Mouse (Mus musculus) brain, adult 2 months (tissue): ENCODE results near the gene Nap1l5.
A peak's percentile ranks its signal among the peaks of the same experiment; 100 is the strongest.

Experiments used
- DNase-seq: peaks from one replicate; pipeline ENCODE4 v3.0.0; 2011; ENCODE audit warnings: low read depth, low spot score

Nap1l5 gene

GRCm38 (mm10) chr6:58906852-58907261 is at the start of gene Nap1l5:
Gene Nap1l5, minus strand, starts transcription at chr6:58907076.
- peak; percentile 97 for DNase-seq

GRCm38 (mm10) chr6:58951128-58951992 is 44.5 kb upstream of the Nap1l5 start:
- no peak for DNase-seq

DNA sequence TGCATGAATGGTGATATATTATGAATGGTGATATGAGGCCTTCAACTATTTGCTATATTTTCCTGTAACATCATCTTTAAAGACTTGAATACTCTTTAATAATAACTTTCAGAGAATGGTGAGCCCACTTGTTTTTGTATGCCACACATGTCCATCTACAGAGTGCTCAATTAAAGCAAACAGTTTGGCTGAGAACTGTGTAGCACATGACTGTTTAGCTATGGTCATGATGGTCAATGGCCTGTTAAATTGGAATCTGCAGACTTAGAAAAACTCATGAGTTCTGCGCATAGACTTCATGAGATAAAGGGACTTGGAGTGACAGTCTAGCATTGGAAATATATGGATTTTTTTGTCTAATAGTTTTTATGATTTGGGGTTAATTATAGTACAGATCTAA is 43.5 kb upstream of the Nap1l5 start:
- DNase-seq: no peak

DNA sequence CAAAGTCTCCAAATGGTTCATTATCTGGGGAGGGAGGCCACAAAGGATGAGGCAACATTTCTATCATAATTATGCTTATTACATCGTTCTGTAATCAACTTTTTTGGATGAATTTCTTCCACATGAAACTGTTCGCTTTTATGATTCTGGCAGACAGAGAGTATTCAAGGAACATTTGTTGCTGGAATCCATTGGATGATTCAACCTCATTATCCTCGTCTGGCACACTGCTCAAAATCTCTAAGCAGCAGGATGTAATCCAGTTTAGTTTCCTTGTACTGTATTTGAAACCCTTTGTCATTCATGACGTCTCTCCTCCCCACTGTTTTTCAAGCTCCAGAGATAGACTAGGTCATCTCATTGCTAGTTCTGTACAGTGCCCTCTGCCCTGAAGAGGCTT is 40.0 kb upstream of the Nap1l5 start:
- peak; percentile 83 for DNase-seq

- DNase-seq: peak; percentile 73
Measured at GRCm38 (mm10) chr6:58946246-58946645, 39.4 kb upstream of the Nap1l5 start.

GRCm38 (mm10) chr6:58943958-58944357 is 37.1 kb upstream of the Nap1l5 start:
- DNase-seq: no peak

DNA sequence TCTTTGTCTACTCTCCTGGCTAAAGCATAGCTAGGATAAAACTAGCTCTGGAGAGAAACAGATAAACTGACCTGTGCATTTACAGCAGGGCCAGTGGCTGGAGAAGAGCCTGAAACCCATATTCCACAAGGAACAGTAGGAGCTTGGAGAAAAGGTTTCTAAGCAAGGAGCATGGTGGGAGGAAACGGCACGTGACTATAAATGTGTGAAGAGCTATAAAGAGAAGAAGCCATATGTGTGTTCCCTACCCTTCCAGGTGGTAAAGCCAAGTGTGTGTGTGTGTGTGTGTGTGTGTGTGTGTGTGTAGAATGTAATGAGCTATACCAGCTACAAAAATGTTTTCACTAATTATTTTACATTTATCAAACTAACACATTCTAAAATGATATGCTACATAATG is 35.4 kb upstream of the Nap1l5 start:
- DNase-seq: peak; percentile 84

- DNase-seq: no peak
Measured at GRCm38 (mm10) chr6:58937726-58938125, 30.9 kb upstream of the Nap1l5 start.

DNA sequence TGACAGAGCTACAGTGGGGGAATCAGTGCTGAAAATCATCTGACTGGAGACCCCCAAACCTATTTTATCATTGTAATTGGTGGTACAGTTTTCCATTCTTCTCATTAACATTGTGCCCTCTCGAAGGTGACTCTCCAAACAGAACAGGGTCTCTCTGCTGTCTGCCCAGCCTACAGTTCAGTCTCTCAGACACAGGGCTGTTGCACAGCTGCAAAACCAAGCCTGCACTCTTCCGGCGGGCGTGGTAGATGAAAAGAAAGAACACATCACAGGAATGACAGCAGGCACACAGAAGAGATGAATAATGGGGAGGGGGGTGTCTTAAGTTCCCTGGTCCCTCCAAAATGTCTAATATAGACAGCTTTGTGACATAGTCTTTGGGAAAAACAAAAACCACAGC is 27.3 kb upstream of the Nap1l5 start:
- DNase-seq: peak; percentile 16

GRCm38 (mm10) chr6:58933189-58933913 is 26.5 kb upstream of the Nap1l5 start:
- peak; percentile 99 for DNase-seq

DNA sequence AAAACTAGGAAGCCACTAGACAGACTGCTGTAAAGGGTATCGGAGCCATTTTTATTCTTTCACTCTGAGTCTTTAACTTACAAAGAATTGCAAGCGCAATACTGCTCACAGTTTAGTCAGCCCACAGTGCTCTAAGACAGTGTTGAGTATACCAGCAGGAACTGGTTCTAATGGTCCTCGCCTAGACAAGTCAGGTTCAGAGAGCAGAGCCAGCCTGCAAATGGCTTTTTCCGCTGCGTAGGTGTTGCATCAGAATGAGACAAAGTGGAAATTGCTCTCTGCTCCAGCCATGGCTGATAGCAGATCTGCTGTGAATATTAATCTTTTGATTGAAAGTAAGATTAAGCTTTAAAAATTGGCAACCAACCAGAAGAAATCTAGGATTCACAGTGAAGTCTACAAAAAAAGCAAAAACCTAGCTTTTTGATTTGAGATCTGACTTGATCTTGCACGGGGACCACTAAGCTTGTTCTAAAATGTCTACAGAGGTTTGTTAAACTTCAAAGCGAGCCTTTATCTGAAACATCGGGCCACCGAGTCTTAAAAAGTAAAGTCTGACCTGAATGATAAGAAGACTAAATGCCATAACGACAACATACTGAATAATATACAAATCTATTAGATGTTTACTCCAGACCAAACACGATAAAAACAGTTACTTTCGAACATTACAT is 25.8 kb upstream of the Nap1l5 start:
- DNase-seq: peak; percentile 74

GRCm38 (mm10) chr6:58931149-58931548 is 24.3 kb upstream of the Nap1l5 start:
- no peak for DNase-seq

GRCm38 (mm10) chr6:58929911-58930431 is 23.1 kb upstream of the Nap1l5 start:
- peak; percentile 64 for DNase-seq

GRCm38 (mm10) chr6:58927881-58928280 is 21.0 kb upstream of the Nap1l5 start:
- DNase-seq: peak; percentile 90

DNA sequence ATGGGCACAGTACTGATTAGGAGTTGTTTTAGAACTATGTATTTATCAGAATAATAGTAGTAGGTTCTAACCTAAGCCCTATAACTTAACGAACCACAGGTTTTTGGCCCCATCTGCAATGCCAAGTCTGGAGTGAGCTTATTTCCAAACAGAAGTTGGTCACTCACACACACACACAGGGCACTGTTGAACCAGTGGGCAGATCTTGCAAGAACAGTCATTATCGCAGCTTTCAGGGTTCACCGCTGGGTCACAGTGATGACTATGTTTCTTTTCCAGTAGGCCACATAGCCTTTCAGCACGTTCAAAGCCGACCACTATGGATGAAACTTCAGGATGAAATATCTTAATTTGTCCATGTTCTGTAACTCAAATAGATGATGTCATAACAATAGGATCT is 15.6 kb upstream of the Nap1l5 start:
- no peak for DNase-seq

DNA sequence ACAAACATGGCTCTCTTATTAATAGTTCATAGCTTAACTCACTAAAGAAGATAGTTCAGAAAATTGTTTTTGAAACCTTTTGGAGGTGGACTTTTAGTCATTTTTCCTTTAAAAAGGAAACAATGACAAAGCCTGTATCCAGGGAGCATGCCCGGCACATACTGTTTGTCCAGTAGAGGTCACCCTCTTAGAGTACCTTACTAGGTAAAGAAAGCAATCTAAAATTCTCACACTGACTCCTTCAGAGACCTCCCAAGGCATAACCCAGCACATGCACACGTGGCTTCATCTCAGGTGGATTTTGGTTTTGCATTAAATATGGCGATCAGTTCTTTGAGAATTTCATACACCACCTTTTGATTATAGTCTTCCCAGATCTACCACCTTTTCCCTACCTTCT is 14.7 kb upstream of the Nap1l5 start:
- DNase-seq: peak; percentile 43

- DNase-seq: peak; percentile 67
Measured at GRCm38 (mm10) chr6:58920735-58921134, 13.9 kb upstream of the Nap1l5 start.

- DNase-seq: no peak
Measured at GRCm38 (mm10) chr6:58916498-58916897, 9.6 kb upstream of the Nap1l5 start.

- peak; percentile 52 for DNase-seq
Measured at GRCm38 (mm10) chr6:58913971-58914370, 7.1 kb upstream of the Nap1l5 start.

GRCm38 (mm10) chr6:58913551-58913950 is 6.7 kb upstream of the Nap1l5 start:
- DNase-seq: no peak

DNA sequence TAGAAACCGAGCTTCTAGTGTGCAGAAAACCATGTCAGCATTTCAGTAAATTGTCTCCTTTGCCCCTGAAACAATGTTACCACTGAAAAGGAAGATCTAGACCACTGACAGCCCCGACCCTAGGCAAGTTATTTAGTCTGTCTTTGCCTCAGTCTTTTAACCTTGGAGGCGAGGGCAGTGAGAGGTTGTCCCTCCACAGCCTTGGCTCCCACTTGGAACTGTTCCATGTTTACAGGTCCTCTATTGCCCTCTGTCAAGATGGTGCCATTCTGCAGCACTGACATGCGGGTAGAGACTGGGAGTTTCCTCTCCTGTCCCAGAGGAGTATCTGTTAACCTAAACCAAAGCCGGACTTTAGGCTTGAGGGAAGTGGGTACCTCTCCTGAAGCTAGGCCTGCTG is 6.0 kb upstream of the Nap1l5 start:
- DNase-seq: no peak

DNA sequence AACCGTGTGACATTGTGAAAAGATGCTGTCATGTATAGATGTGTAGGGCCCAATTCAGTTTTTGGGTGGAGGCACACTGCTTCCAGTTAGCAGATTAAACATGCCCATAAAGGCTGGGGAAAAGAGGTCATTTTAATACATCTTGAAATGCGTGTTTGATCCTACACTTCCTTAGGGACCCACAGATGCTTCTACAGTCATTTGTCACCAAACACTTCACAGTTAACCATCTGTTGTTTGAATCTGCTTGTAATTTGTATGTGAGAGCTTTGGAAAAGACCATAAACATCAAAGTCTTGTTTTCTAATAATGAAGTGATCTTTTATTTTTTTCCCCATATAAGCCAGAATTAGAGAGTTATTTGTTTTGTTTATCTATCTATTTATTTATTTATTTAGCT is 915 bp upstream of the Nap1l5 start:
- no peak for DNase-seq
